Mouse (Mus musculus) bone marrow macrophage, adult 2 months (primary cell): ENCODE measurements around the gene Zdhhc20. TPM values are rescaled to one million over a fixed set of nuclear protein-coding genes. Genes with fewer than 3 reads are reported as not detected.

Experiments
- H3K27ac ChIP-seq: 2 replicates; pipeline ENCODE4 v1.5.1; 2012; ENCODE audit warnings: low read depth, low read length; ENCODE audit not compliant: insufficient read depth
- H3K4me1 ChIP-seq: 2 replicates; pipeline ENCODE4 v1.6.1; 2012; ENCODE audit warnings: low read length; ENCODE audit not compliant: control insufficient read depth, insufficient read depth
- H3K4me3 ChIP-seq: 2 replicates; pipeline ENCODE4 v1.5.1; 2012; ENCODE audit warnings: mild to moderate bottlenecking, low read length, moderate library complexity; ENCODE audit not compliant: insufficient read depth
- CTCF ChIP-seq: IDR thresholded peaks from 2 replicates; pipeline ENCODE4 v1.5.1; 2012; ENCODE audit warnings: low read depth, mild to moderate bottlenecking, low read length, moderate library complexity
- POLR2A ChIP-seq: IDR thresholded peaks from 2 replicates; pipeline ENCODE4 v1.6.1; 2012; ENCODE audit warnings: mild to moderate bottlenecking, low read depth, low read length, borderline replicate concordance
- polyA plus RNA-seq: library from polyadenylated mRNA; stranded (reverse); fragments of >200 nt; gene quantifications from 2 replicates; pipeline ENCODE4 v1.2.4, GENCODE M21; 2012; ENCODE audit not compliant: missing spikeins, insufficient read depth, insufficient read length

The Zdhhc20 gene
- polyA plus RNA-seq, 1 experiment, result 58.7 TPM

DNA sequence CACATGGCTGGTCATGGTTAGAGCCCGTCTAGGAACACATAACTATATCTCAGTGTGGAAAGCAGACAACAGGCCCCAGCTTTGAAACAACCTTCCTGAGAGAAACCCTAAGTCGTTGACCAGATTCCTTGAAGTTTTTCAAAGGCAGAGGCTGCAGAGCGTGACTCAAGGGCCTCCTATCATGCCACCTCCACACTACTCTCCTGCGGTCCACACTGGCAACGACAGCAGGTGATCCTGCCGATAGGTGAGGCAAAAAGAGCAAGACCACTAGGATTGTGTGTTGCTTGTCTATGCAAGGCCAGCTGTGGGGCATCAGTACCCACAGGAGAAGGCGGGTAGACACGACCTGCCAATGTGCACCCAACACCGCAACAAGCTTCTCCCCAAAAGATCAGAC lies 100.3 kb downstream of the Zdhhc20 start:
- TF ChIP-seq POLR2A, result no peak
- no peak for TF ChIP-seq CTCF
- Histone ChIP-seq H3K4me3 (no peak overlapping the region), H3K4me1 (no peaks in the 10 kb centered on the region), H3K27ac (no peak overlapping the region)

DNA sequence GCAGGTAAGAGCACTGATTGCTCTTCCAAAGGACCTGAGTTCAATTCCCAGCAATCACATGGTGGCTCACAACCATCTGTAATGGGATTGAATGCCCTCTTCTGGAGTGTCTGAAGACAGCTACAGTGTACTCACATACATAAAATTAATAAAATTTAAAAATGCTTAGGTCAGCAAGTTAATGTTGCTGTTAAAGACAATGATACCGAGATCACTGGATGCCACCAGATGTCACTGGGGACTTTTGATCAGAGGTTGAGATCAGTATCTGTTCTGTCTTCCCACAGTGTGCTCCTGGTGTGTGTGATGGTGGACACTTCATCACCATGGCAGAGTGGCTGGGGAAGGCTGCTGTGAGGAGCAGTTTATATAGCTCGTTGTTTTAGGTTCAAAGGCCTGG lies 100.8 kb downstream of the Zdhhc20 start:
- Histone ChIP-seq H3K27ac (no peak overlapping the region), H3K4me3 (no peak overlapping the region)
- no peak for TF ChIP-seq POLR2A
- no peak for TF ChIP-seq CTCF

DNA sequence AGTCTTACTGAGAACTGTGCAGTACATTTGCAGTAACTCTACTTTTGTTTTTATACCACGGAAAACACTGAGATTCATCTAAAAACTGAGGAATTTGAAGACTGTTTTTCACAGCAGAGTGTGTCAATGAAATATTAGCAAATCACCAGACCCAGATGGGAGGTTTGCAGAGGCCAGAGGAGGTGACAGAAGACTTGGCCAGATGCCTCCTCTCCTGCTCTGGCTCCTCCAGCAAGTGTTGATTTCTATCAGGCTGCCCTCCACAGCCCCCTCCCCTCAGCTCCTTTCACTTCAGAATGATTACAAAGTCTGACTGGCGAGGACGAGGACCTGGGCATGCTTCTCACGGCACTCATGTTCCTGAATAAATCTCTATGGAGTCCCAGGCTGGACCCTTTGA lies 102.7 kb downstream of the Zdhhc20 start:
- no peaks in the 10 kb centered on the region for H3K4me1 ChIP-seq
- H3K27ac ChIP-seq, result no peak overlapping the region
- H3K4me3 ChIP-seq, result no peak overlapping the region
- TF ChIP-seq CTCF (no peak), POLR2A (no peak)

More for the DNA sequence above, 100.8 kb downstream of the Zdhhc20 start:
- H3K4me1 ChIP-seq, result no peaks in the 10 kb centered on the region

Other genes with a start within 250 kb of the Zdhhc20 start
- 8.8 and 8.9 TPM in 2 replicates for gene Xpo4, start 224.8 kb downstream of the Zdhhc20 start, polyA plus RNA-seq
- not detected in 2 replicates for gene Gm49361, start 144.2 kb downstream of the Zdhhc20 start, polyA plus RNA-seq
- 22.4 and 27.6 TPM in 2 replicates for gene Lats2, start 131.9 kb downstream of the Zdhhc20 start, polyA plus RNA-seq
- gene Sap18, start 92.1 kb downstream of the Zdhhc20 start, polyA plus RNA-seq, result 13.7 and 76.3 TPM in 2 replicates
- 12.0 and 13.3 TPM in 2 replicates for gene Ska3, start 64.1 kb downstream of the Zdhhc20 start, polyA plus RNA-seq
- gene Mrpl57, start 64.0 kb downstream of the Zdhhc20 start, polyA plus RNA-seq, result 53.4 and 65.6 TPM in 2 replicates
- gene Micu2, start 109.0 kb upstream of the Zdhhc20 start, polyA plus RNA-seq, result 48.2 and 52.2 TPM in 2 replicates
- not detected in 2 replicates for gene Fgf9, start 180.3 kb upstream of the Zdhhc20 start, polyA plus RNA-seq